Mouse (Mus musculus) MEL (cell line): Measurements from ENCODE around the gene Nol12. TPM values are rescaled to one million over a fixed set of nuclear protein-coding genes. Genes with fewer than 3 reads are reported as not detected.

Experiments used
- DNase-seq: peaks from one replicate; pipeline ENCODE4 v3.0.0; 2011; ENCODE audit warnings: low read depth, low spot score
- H3K27ac ChIP-seq: 2 replicates; pipeline ENCODE4 v1.5.1; 2012; ENCODE audit warnings: low read depth, mild to moderate bottlenecking, control low read depth, low read length, moderate library complexity; ENCODE audit not compliant: control insufficient read depth
- H3K27me3 ChIP-seq, 2 experiments: fragments of 150-350 bp in 1 of 2; sonication (generic) in 1 of 2; 2 replicates each; pipeline ENCODE4 v1.6.1; 2012; ENCODE audit warnings: low read length in 2 of 2, mild to moderate bottlenecking in 2 of 2, improper control_type of control experiment in 1 of 2, moderate library complexity in 1 of 2; ENCODE audit not compliant: insufficient read depth in 2 of 2, control insufficient read depth in 1 of 2
- H3K36me3 ChIP-seq, 2 experiments: 2 replicates each; pipeline ENCODE4 v1.6.1; 2012 to 2014; ENCODE audit warnings: low read length in 2 of 2, improper control_type of control experiment in 1 of 2, inconsistent platforms in 1 of 2, mild to moderate bottlenecking in 1 of 2; ENCODE audit not compliant: insufficient read depth in 2 of 2, control insufficient read depth in 1 of 2
- H3K4me1 ChIP-seq, 2 experiments: fragments of 150-350 bp in 1 of 2; sonication (generic) in 1 of 2; 2 replicates each; pipeline ENCODE4 v1.6.1; 2012; ENCODE audit warnings: low read length in 2 of 2, improper control_type of control experiment in 1 of 2, mild to moderate bottlenecking in 1 of 2; ENCODE audit not compliant: insufficient read depth in 2 of 2, control insufficient read depth in 1 of 2
- H3K4me3 ChIP-seq, 2 experiments: fragments of 150-350 bp in 1 of 2; sonication (generic) in 1 of 2; 2 replicates each; pipeline ENCODE4 v1.5.1; 2012; ENCODE audit warnings: low read depth in 2 of 2, low read length in 2 of 2, mild to moderate bottlenecking in 2 of 2, moderate library complexity in 2 of 2, control low read depth in 1 of 2, improper control_type of control experiment in 1 of 2; ENCODE audit not compliant: control insufficient read depth in 1 of 2, insufficient read depth in 1 of 2
- H3K79me2 ChIP-seq: 2 replicates; pipeline ENCODE4 v1.6.1; 2012; ENCODE audit warnings: mild to moderate bottlenecking, low read length, moderate library complexity; ENCODE audit not compliant: control insufficient read depth, poor library complexity, insufficient read depth
- H3K9ac ChIP-seq: 2 replicates; pipeline ENCODE4 v1.6.1; 2012; ENCODE audit warnings: low read depth, mild to moderate bottlenecking, control low read depth, low read length, moderate library complexity; ENCODE audit not compliant: control insufficient read depth, poor library complexity, severe bottlenecking
- H3K9me3 ChIP-seq: fragments of 150-350 bp; sonication (generic); replicated peaks from 2 replicates; pipeline ENCODE4 v1.6.1; 2012; ENCODE audit warnings: mild to moderate bottlenecking, low read length, improper control_type of control experiment, moderate library complexity; ENCODE audit not compliant: insufficient read depth
- BHLHE40 ChIP-seq: IDR thresholded peaks from 2 replicates; pipeline ENCODE4 v1.6.1; 2012; ENCODE audit warnings: low read depth, mild to moderate bottlenecking, inconsistent platforms, low read length, improper control_type of control experiment, borderline replicate concordance
- E2F4 ChIP-seq: IDR thresholded peaks from 2 replicates; pipeline ENCODE4 v1.6.1; 2011; ENCODE audit warnings: low read depth, low read length, improper control_type of control experiment, borderline replicate concordance
- ELF1 ChIP-seq: IDR thresholded peaks from 2 replicates; pipeline ENCODE4 v1.6.1; 2014; ENCODE audit warnings: low read depth, mild to moderate bottlenecking, inconsistent platforms, low read length, improper control_type of control experiment, moderate library complexity
- ETS1 ChIP-seq: IDR thresholded peaks from 2 replicates; pipeline ENCODE4 v1.6.1; 2012; ENCODE audit warnings: low read depth, mild to moderate bottlenecking, inconsistent platforms, low read length, improper control_type of control experiment, moderate library complexity
- GATA1 ChIP-seq: IDR thresholded peaks from 2 replicates; pipeline ENCODE4 v1.6.1; 2011; ENCODE audit warnings: low read depth, low read length, improper control_type of control experiment
- HCFC1 ChIP-seq: IDR thresholded peaks from 2 replicates; pipeline ENCODE4 v1.6.1; 2012; ENCODE audit warnings: low read depth, mild to moderate bottlenecking, inconsistent platforms, low read length, improper control_type of control experiment, moderate library complexity
- KAT2A ChIP-seq: conservative IDR thresholded peaks from 2 replicates; pipeline ENCODE4 v1.6.1; 2012; ENCODE audit warnings: low read depth, low read length, improper control_type of control experiment, inconsistent platforms
- MAZ ChIP-seq: IDR thresholded peaks from 2 replicates; pipeline ENCODE4 v1.6.1; 2012; ENCODE audit warnings: low read depth, mild to moderate bottlenecking, inconsistent platforms, low read length, improper control_type of control experiment
- MYB ChIP-seq: IDR thresholded peaks from 2 replicates; pipeline ENCODE4 v1.6.1; 2011; ENCODE audit warnings: mild to moderate bottlenecking, low read depth, low read length, improper control_type of control experiment
- RCOR1 ChIP-seq: IDR thresholded peaks from 2 replicates; pipeline ENCODE4 v1.6.1; 2012; ENCODE audit warnings: low read depth, mild to moderate bottlenecking, inconsistent platforms, low read length, improper control_type of control experiment
- SIN3A ChIP-seq: IDR thresholded peaks from 2 replicates; pipeline ENCODE4 v1.6.1; 2012; ENCODE audit warnings: low read length, improper control_type of control experiment, inconsistent platforms
- TCF12 ChIP-seq: IDR thresholded peaks from 2 replicates; pipeline ENCODE4 v1.6.1; 2014; ENCODE audit warnings: low read depth, mild to moderate bottlenecking, inconsistent platforms, low read length, improper control_type of control experiment, moderate library complexity
- USF1 ChIP-seq: IDR thresholded peaks from 2 replicates; pipeline ENCODE4 v1.6.1; 2014; ENCODE audit warnings: low read depth, mild to moderate bottlenecking, inconsistent platforms, low read length, improper control_type of control experiment, moderate library complexity
- ZKSCAN1 ChIP-seq: IDR thresholded peaks from 2 replicates; pipeline ENCODE4 v1.6.1; 2012; ENCODE audit warnings: low read depth, mild to moderate bottlenecking, inconsistent platforms, low read length, improper control_type of control experiment, moderate library complexity
- polyA plus RNA-seq, 2 experiments: library from polyadenylated mRNA; stranded (reverse) in 1 of 2; unstranded in 1 of 2; fragments of >175 nt in 1 of 2; fragments of >200 nt in 1 of 2; gene quantifications; 2 replicates each; pipeline versions ENCODE4 v1.2.1 to v1.2.4; 2012; ENCODE audit warnings: low replicate concordance in 2 of 2, low read depth in 1 of 2; ENCODE audit not compliant: insufficient read length in 2 of 2, insufficient read depth in 1 of 2, missing spikeins in 1 of 2
- total RNA-seq: library from RNA; depleted of rRNA; stranded (reverse); fragments of 300-350 nt; gene quantifications from 2 replicates; pipeline ENCODE4 v1.2.3, GENCODE M21; 2012

Nol12 gene
- total and polyA plus RNA-seq, 3 experiments: 40.8 to 127 TPM; not detected in 1

- H3K4me1 ChIP-seq: peaks cover 2 to 11% of the 10 kb centered on the region in 2 experiments; a peak in 3 of 4 replicates
- no peak for DNase-seq
- no peaks in the 10 kb centered on the region for H3K79me2 ChIP-seq
- H3K9me3 ChIP-seq: no peaks in the 10 kb centered on the region
- H3K27ac ChIP-seq: no peak overlapping the region
- no peaks in the 10 kb centered on the region for H3K27me3 ChIP-seq
- peaks cover 0 to 5% of the 10 kb centered on the region in 2 experiments; a peak in 2 of 4 replicates for H3K36me3 ChIP-seq
- TF ChIP-seq GATA1: no peak
- H3K9ac ChIP-seq: no peak overlapping the region
- no peak overlapping the region for H3K4me3 ChIP-seq
These were observed 53.8 kb downstream of the Nol12 start for GRCm38 (mm10) chr15:78988499-78988971.

- no peak for DNase-seq
- Histone ChIP-seq H3K4me1 (peaks cover under 1 to 4% of the 10 kb centered on the region in 2 experiments; a peak in 3 of 4 replicates), H3K27ac (no peak overlapping the region), H3K9me3 (no peaks in the 10 kb centered on the region), H3K9ac (no peak overlapping the region), H3K4me3 (no peak overlapping the region), H3K79me2 (no peaks in the 10 kb centered on the region), H3K36me3 (peaks cover 0 to 3% of the 10 kb centered on the region in 2 experiments; a peak in 1 of 4 replicates), H3K27me3 (no peaks in the 10 kb centered on the region)
- TF ChIP-seq SIN3A (no peak), RCOR1 (no peak), HCFC1 (no peak), ZKSCAN1 (no peak), ELF1 (no peak), MYB (no peak), MAZ (no peak), TCF12 (no peak), E2F4 (no peak), KAT2A (no peak)
These were observed 54.7 kb downstream of the Nol12 start for GRCm38 (mm10) chr15:78989152-78990092.

GRCm38 (mm10) chr15:78990093-78990463, 55.3 kb downstream of the Nol12 start:
- Histone ChIP-seq H3K79me2 (no peaks in the 10 kb centered on the region), H3K4me1 (no peaks in the 10 kb centered on the region)
- TF ChIP-seq SIN3A (no peak), TCF12 (no peak), ELF1 (no peak), ETS1 (no peak), USF1 (no peak), GATA1 (no peak), RCOR1 (no peak), BHLHE40 (no peak)

More at GRCm38 (mm10) chr15:78990093-78990463, 55.3 kb downstream of the Nol12 start:
- no peak overlapping the region for H3K9ac ChIP-seq
- DNase-seq: no peak
- no peak overlapping the region for H3K4me3 ChIP-seq
- no peaks in the 10 kb centered on the region for H3K9me3 ChIP-seq
- H3K27me3 ChIP-seq: no peaks in the 10 kb centered on the region
- no peaks in the 10 kb centered on the region for H3K36me3 ChIP-seq
- no peak overlapping the region for H3K27ac ChIP-seq
